Mouse (Mus musculus): ENCODE data around the gene Mypn. TPM values are rescaled to one million over a fixed set of nuclear protein-coding genes. Genes with fewer than 3 reads are reported as not detected.

The Mypn gene
- total RNA-seq, 2 experiments from 2014 or later: 4.0 to 4.3 TPM

Other genes with a start within 250 kb of the Mypn start
- 10 to 100 TPM; 87.8 to 96.1 TPM for gene Rufy2, start 223.7 kb downstream of the Mypn start, total RNA-seq (2021)
- 10 to 100 TPM; 62.6 to 68.1 TPM for gene Hnrnph3, start 179.7 kb downstream of the Mypn start, total RNA-seq (2021)
- 1 to 10 TPM; 1.8 to 3.2 TPM for gene Pbld2, start 179.6 kb downstream of the Mypn start, total RNA-seq (2021)
- gene Pbld1, start 143.8 kb downstream of the Mypn start, total RNA-seq (2021): under 1 TPM in 1 of 2 experiments, not detected in 1; 0.24 TPM
- gene Atoh7, start 104.3 kb downstream of the Mypn start, total RNA-seq (2021): 1 to 10 TPM; 1.0 to 1.3 TPM
- 10 to 100 TPM; 47.7 to 55.8 TPM for gene Herc4, start 39.9 kb upstream of the Mypn start, total RNA-seq (2021)
- gene Sirt1, start 177.8 kb upstream of the Mypn start, total RNA-seq (2021): 10 to 100 TPM; 14.9 to 17.5 TPM
- 1 to 10 TPM; 5.5 to 6.9 TPM for gene Dnajc12, start 178.5 kb upstream of the Mypn start, total RNA-seq (2021)
- not detected for gene Gm7075, start 217.8 kb upstream of the Mypn start, total RNA-seq (2021)
- under 1 TPM; 0.66 to 0.90 TPM for gene Ctnna3, start 226.1 kb upstream of the Mypn start, total RNA-seq (2021)

Data from left cerebral cortex, postnatal 4 days (tissue).